Comparison of ENCODE assay signal across 8 mouse cellular contexts in the genomic region with DNA sequence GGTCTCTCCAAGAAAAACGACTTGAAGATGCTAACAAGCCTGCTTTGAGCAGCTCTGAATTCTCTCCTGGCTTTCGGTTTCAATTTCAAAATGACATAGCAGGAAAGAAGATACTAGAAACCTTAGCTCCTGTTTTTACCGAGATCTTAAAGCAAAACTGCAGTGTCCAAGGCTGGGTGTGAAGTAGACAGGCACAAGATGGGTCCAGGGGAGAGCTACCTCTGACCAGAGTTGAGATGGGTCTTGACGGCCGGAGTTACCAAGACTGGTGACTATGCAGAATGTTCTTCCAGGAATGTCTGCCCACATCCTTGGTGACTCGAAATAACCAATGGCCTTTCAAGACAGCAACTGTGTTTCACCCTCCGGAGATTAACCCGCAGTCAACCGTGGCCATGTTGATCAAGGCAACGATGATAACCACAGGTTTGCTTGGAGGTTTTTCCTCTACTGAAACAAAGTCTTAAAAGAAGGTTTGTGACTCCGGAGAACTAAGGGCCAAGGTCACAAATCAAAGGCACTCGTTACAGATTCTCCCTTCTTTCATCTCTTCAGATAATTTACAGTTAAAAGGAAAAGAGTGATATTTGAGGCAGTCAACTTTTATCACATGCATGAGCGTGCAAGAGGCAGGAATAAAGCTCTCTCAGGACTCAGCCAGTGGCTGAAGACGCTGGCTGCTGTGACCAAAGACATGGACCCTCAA.
DNase-seq lines count a peak whose midpoint lies in the region; ATAC-seq lines count a peak whose summit lies in the region.

No protein-coding gene starts in this region.

- H3K9me3 ChIP-seq in lung, embryonic 16.5 days (ENCODE audit: control insufficient read depth, low read length): no peaks in the 10 kb centered on the region
- no peaks in the 10 kb centered on the region for H3K9me3 ChIP-seq in embryonic facial prominence, embryonic 13.5 days
- no peaks in the 10 kb centered on the region for H3K9me3 ChIP-seq in liver, embryonic 12.5 days (replicated peaks)

- H3K27ac ChIP-seq in lung, embryonic 16.5 days (ENCODE audit: low read length): no peak overlapping the region
- 0 out of 2 replicates have a peak overlapping the region, but pooled peaks have one; percentile 23 for H3K27ac ChIP-seq in embryonic facial prominence, embryonic 13.5 days
- H3K27ac ChIP-seq in liver, embryonic 12.5 days: no peak overlapping the region

- no peak for ATAC-seq in lung, embryonic 16.5 days (ENCODE audit: low read depth)
- ATAC-seq in embryonic facial prominence, embryonic 13.5 days (ENCODE audit: insufficient number of reproducible peaks, insufficient read depth, low FRiP score, low TSS enrichment, low read depth): no peak
- no peak for ATAC-seq in liver, embryonic 12.5 days

- H3K4me2 ChIP-seq in lung, embryonic 16.5 days (ENCODE audit: low read depth, low read length): peak overlapping the region; percentile 25
- peak overlapping the region; percentile 45 for H3K4me2 ChIP-seq in embryonic facial prominence, embryonic 13.5 days
- H3K4me2 ChIP-seq in liver, embryonic 12.5 days: peak overlapping the region; percentile 8

- no peak for DNase-seq in lung, postnatal 4 days
- DNase-seq in thymus, postnatal 4 days: peak; percentile 52
- no peak for DNase-seq in embryo, embryonic 10.5 days (ENCODE audit: low spot score)
- no peak for DNase-seq in layer of hippocampus, postnatal 36 days
- no peak for DNase-seq in ovary, postnatal 10 days (ENCODE audit: low spot score)

- no peaks in the 10 kb centered on the region for H3K27me3 ChIP-seq in lung, embryonic 16.5 days (ENCODE audit: control insufficient read depth, insufficient read depth, low read depth, low read length)
- no peaks in the 10 kb centered on the region for H3K27me3 ChIP-seq in embryonic facial prominence, embryonic 13.5 days
- no peaks in the 10 kb centered on the region for H3K27me3 ChIP-seq in liver, embryonic 12.5 days (replicated peaks)

- peak overlapping the region; percentile 1; the same call in 1 of the 2 replicates for H3K4me3 ChIP-seq in lung, embryonic 16.5 days (ENCODE audit: low read length)
- H3K4me3 ChIP-seq in embryonic facial prominence, embryonic 13.5 days: no peak overlapping the region
- H3K4me3 ChIP-seq in liver, embryonic 12.5 days: no peak overlapping the region

- H3K4me1 ChIP-seq in lung, embryonic 16.5 days (replicated peaks; ENCODE audit: control insufficient read depth, insufficient read depth, low read length): peaks cover 3% of the 10 kb centered on the region; the same call in 1 of the 2 replicates
- peaks cover 37% of the 10 kb centered on the region for H3K4me1 ChIP-seq in embryonic facial prominence, embryonic 13.5 days
- peaks cover 44% of the 10 kb centered on the region for H3K4me1 ChIP-seq in liver, embryonic 12.5 days

- no peaks in the 10 kb centered on the region for H3K36me3 ChIP-seq in lung, embryonic 16.5 days (ENCODE audit: control insufficient read depth, insufficient read depth, low read length)
- 0 out of 2 replicates have a peak, but pooled peaks cover 4% of the 10 kb centered on the region for H3K36me3 ChIP-seq in embryonic facial prominence, embryonic 13.5 days
- H3K36me3 ChIP-seq in liver, embryonic 12.5 days: no peaks in the 10 kb centered on the region

- WGBS in lung, embryonic 16.5 days: 66% methylated on average over 14 of the region's 14 CpGs
- WGBS in embryonic facial prominence, embryonic 13.5 days: 61% methylated on average over 14 of the region's 14 CpGs
- 57% methylated on average over 14 of the region's 14 CpGs for WGBS in liver, embryonic 12.5 days (ENCODE audit: insufficient replicate concordance)

- H3K9ac ChIP-seq in lung, embryonic 16.5 days (ENCODE audit: low read length): no peak overlapping the region
- no peak overlapping the region for H3K9ac ChIP-seq in embryonic facial prominence, embryonic 13.5 days
- no peak overlapping the region for H3K9ac ChIP-seq in liver, embryonic 12.5 days
